Mouse (Mus musculus) lung, postnatal 0 days (tissue): Measurements from ENCODE around the gene Fam169a. TPM values are rescaled to one million over a fixed set of nuclear protein-coding genes. Genes with fewer than 3 reads are reported as not detected.
"Not testable (repeated sequence)": the region's sequence is repeated elsewhere in the genome, so short reads cannot be mapped to it uniquely, and the experiment has no call there.

Experiments
- ATAC-seq: fragments of 200-750 bp; cut with Nextera tagmentation; 2 replicates; pipeline ENCODE4 v1.8.0; 2017; ENCODE audit warnings: moderate library complexity
- DNase-seq: peaks from one replicate; pipeline ENCODE4 v3.0.0-alpha.2; 2016; ENCODE audit warnings: low spot score
- H3K27ac ChIP-seq: fragments of 300-500 bp; sonication (generic); 2 replicates; pipeline ENCODE4 v1.5.1; 2014; ENCODE audit warnings: antibody characterized with exemption, mild to moderate bottlenecking, low read length, mixed read lengths
- H3K27me3 ChIP-seq: fragments of 300-500 bp; sonication (generic); replicated peaks from 2 replicates; pipeline ENCODE4 v1.6.1; 2014; ENCODE audit warnings: low read length, mixed read lengths; ENCODE audit not compliant: insufficient read depth
- H3K36me3 ChIP-seq: fragments of 300-500 bp; sonication (generic); 2 replicates; pipeline ENCODE4 v1.6.1; 2014; ENCODE audit warnings: low read length, mixed read lengths; ENCODE audit not compliant: insufficient read depth
- H3K4me1 ChIP-seq: fragments of 300-500 bp; sonication (generic); 2 replicates; pipeline ENCODE4 v1.6.1; 2014; ENCODE audit warnings: antibody characterized with exemption, low read depth, low read length, mixed read lengths; ENCODE audit not compliant: insufficient read depth
- H3K4me2 ChIP-seq: fragments of 300-500 bp; sonication (generic); replicated peaks from 2 replicates; pipeline ENCODE4 v1.6.1; 2014; ENCODE audit warnings: low read depth, mild to moderate bottlenecking, low read length, moderate library complexity, mixed read lengths
- H3K4me3 ChIP-seq: fragments of 300-500 bp; sonication (generic); 2 replicates; pipeline ENCODE4 v1.5.1; 2014; ENCODE audit warnings: low read depth, low read length
- H3K9ac ChIP-seq: fragments of 300-500 bp; sonication (generic); replicated peaks from 2 replicates; pipeline ENCODE4 v1.6.1; 2014; ENCODE audit warnings: low read depth, mild to moderate bottlenecking
- H3K9me3 ChIP-seq: fragments of 300-500 bp; sonication (generic); 2 replicates; pipeline ENCODE4 v1.6.1; 2016; ENCODE audit warnings: low read length, mixed read lengths
- CTCF ChIP-seq: IDR thresholded peaks from 2 replicates; pipeline ENCODE4 v1.5.1; 2016; ENCODE audit warnings: antibody characterized with exemption, mild to moderate bottlenecking
- EP300 ChIP-seq: IDR thresholded peaks from 2 replicates; pipeline ENCODE4 v1.6.1; 2016; ENCODE audit warnings: antibody characterized with exemption, mild to moderate bottlenecking, control low read depth
- WGBS: fragments of 180-500 bp; shearing (Covaris S2); extraction: QIAGEN DNeasy Blood & Tissue Kit; methylation state at CpG from one replicate; pipeline ENCODE4 v1.1.7; 2014; 5-methylcytosine and 5-hydroxymethylcytosine counted together
- polyA plus RNA-seq: library from polyadenylated mRNA; unstranded; fragments of >200 nt; fragmentation: Nextera tagmentation; extraction: Ambion mirVana; gene quantifications from 2 replicates; pipeline ENCODE4 v1.2.1, GENCODE M21; 2015

Gene Fam169a
- polyA plus RNA-seq, 1 experiment from 2014 or later, result 0.24 TPM

DNA sequence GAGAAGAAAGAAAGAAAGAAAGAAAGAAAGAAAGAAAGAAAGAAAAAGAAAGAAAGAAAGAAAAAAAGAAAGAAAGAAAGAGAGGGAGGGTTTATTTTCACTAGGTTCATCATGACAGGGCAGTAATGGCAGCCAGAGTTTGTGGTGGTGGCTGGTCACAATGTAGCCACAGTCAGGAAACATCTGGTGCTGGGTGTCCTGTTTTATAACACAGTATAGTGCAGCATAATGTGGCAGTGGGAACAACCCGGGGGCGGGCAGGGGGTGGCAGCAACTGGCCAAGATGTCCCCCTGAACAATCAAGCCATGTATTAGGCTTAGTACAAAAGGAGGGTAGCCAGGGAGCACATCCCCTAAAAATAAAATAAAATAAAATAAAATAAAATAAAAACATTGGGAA is 3.7 kb upstream of the Fam169a start:
- Histone ChIP-seq H3K9ac (no peak overlapping the region), H3K4me1 (no peaks in the 10 kb centered on the region), H3K4me2 (no peak overlapping the region), H3K4me3 (no peak overlapping the region), H3K9me3 (no peaks in the 10 kb centered on the region), H3K36me3 (no peaks in the 10 kb centered on the region), H3K27me3 (no peaks in the 10 kb centered on the region), H3K27ac (no peak overlapping the region)
- TF ChIP-seq CTCF, result no peak
- no peak for TF ChIP-seq EP300
- 54% methylated on average over 2 of the region's 2 CpGs for WGBS
- DNase-seq, result no peak
- ATAC-seq, result no peak

GRCm38 (mm10) chr13:97064413-97064812 is 2.7 kb upstream of the Fam169a start:
- Histone ChIP-seq H3K9ac (no peak overlapping the region), H3K27me3 (no peaks in the 10 kb centered on the region), H3K4me2 (no peak overlapping the region), H3K9me3 (no peaks in the 10 kb centered on the region), H3K4me1 (no peaks in the 10 kb centered on the region), H3K4me3 (no peak overlapping the region), H3K36me3 (no peaks in the 10 kb centered on the region), H3K27ac (no peak overlapping the region)
- no peak for ATAC-seq
- DNase-seq, result no peak
- WGBS, result 32% methylated on average over 3 of the region's 3 CpGs
- TF ChIP-seq CTCF, result no peak
- no peak for TF ChIP-seq EP300

GRCm38 (mm10) chr13:97064844-97065621 is 2.1 kb upstream of the Fam169a start:
- not testable (repeated sequence) for H3K27ac ChIP-seq, H3K4me2 ChIP-seq, H3K9ac ChIP-seq, H3K9me3 ChIP-seq, H3K27me3 ChIP-seq, ATAC-seq, DNase-seq, H3K4me1 ChIP-seq, H3K4me3 ChIP-seq, H3K36me3 ChIP-seq
- WGBS, result 39% methylated on average over 18 of the region's 18 CpGs

GRCm38 (mm10) chr13:97067691-97068090 is 605 bp downstream of the Fam169a start:
- DNase-seq, result no peak
- no peak overlapping the region for H3K27ac ChIP-seq
- H3K4me3 ChIP-seq, result no peak overlapping the region
- WGBS, result 41% methylated on average over 6 of the region's 6 CpGs
- no peak for TF ChIP-seq CTCF
- no peak for TF ChIP-seq EP300
- H3K9me3 ChIP-seq, result no peaks in the 10 kb centered on the region
- H3K27me3 ChIP-seq, result peaks cover 14% of the 10 kb centered on the region; the same call in 1 of the 2 replicates
- no peaks in the 10 kb centered on the region for H3K4me1 ChIP-seq
- no peak overlapping the region for H3K9ac ChIP-seq
- no peak overlapping the region for H3K4me2 ChIP-seq
- ATAC-seq, result no peak
- H3K36me3 ChIP-seq, result no peaks in the 10 kb centered on the region

DNA sequence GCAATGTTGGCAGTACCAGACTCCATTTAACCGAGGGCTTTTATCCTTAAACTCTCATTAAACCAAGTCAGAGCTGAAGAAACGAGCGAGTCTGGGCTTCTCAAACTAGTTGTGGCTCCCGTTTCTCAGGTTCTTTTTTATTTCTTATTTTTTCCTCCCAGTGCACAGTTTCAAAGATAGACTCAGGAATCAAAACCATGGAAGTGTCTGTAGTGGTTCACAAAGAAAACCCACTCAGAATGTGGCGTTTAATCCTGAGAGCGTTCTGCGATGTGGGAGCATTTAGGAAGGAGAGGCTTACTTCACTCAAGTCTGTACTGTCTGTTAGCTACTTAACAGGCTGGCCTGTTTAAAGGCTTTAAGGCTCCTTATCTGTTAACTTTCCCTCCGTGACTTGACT is 1.1 kb downstream of the Fam169a start:
- Histone ChIP-seq H3K4me1 (no peaks in the 10 kb centered on the region), H3K4me2 (no peak overlapping the region), H3K27me3 (peaks cover 14% of the 10 kb centered on the region; the same call in 1 of the 2 replicates), H3K4me3 (no peak overlapping the region), H3K27ac (no peak overlapping the region), H3K36me3 (no peaks in the 10 kb centered on the region), H3K9ac (no peak overlapping the region), H3K9me3 (no peaks in the 10 kb centered on the region)
- no peak for ATAC-seq
- 71% methylated on average over 8 of the region's 8 CpGs for WGBS
- no peak for DNase-seq
- no peak for TF ChIP-seq EP300
- no peak for TF ChIP-seq CTCF

- Histone ChIP-seq H3K9me3 (no peaks in the 10 kb centered on the region), H3K36me3 (no peaks in the 10 kb centered on the region), H3K9ac (no peak overlapping the region), H3K4me3 (peak overlapping the region; percentile 60), H3K4me1 (no peaks in the 10 kb centered on the region), H3K27me3 (peaks cover 14% of the 10 kb centered on the region; the same call in 1 of the 2 replicates), H3K4me2 (peak overlapping the region; percentile 100), H3K27ac (no peak overlapping the region)
- ATAC-seq (peak; percentile 25), DNase-seq (no peak)
- no peak for TF ChIP-seq CTCF
- TF ChIP-seq EP300, result no peak
- 3% methylated on average over 57 of the region's 85 CpGs for WGBS
These were observed 4.0 kb downstream of the Fam169a start for GRCm38 (mm10) chr13:97070931-97071625.
